Mouse (Mus musculus) monocyte, adult 2 months (primary cell): Measurements from ENCODE around the gene Wbp2.

Experiments
- DNase-seq, 2 experiments: peaks; one replicate each; pipeline ENCODE4 v3.0.0; 2022; ENCODE audit warnings: low spot score in 2 of 2, low read depth in 1 of 2

Gene Wbp2

GRCm38 (mm10) chr11:116064187-116064867 is 22.5 kb downstream of the Wbp2 start:
- no peak for DNase-seq

DNA sequence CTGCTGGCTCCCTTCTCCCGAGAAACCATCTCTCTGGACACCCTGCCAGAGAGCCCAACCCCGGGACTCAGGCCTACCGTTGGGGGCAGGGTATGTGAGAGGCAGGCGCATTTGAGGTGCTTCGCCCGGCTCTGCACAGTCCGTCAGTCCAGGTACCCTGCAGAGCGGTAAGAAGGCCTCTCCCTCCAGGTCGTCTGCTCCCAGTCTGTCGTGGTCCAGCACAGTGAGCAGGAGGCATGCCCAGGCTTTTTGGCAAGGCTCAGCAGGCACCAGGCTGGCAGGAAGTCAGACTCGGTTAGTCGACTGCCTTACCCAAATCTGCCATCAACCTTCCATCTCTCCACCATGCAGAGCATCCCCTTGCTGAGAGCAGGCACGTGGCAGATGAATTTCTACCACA is 23.2 kb downstream of the Wbp2 start:
- DNase-seq = no peak

DNA sequence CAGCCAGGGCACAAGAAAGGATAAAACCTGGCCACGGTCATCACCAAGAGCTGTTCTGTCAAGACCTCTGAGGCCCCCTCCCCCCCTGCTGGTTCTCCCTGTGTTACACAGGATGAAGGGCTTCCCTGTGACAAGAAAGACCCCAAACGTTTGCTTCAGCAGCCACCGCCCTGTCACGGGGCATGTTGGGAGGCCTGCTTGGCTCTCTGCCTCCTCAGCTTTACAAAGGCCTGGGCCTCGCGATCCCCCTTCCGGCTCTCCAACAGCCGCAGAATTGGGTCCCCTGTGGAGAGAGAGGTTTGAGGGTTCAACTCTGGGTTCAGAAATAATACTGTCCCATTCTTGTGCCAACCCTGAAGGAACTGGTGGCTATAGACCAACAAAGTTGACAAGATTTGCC is 24.3 kb downstream of the Wbp2 start:
- DNase-seq = no peak

DNA sequence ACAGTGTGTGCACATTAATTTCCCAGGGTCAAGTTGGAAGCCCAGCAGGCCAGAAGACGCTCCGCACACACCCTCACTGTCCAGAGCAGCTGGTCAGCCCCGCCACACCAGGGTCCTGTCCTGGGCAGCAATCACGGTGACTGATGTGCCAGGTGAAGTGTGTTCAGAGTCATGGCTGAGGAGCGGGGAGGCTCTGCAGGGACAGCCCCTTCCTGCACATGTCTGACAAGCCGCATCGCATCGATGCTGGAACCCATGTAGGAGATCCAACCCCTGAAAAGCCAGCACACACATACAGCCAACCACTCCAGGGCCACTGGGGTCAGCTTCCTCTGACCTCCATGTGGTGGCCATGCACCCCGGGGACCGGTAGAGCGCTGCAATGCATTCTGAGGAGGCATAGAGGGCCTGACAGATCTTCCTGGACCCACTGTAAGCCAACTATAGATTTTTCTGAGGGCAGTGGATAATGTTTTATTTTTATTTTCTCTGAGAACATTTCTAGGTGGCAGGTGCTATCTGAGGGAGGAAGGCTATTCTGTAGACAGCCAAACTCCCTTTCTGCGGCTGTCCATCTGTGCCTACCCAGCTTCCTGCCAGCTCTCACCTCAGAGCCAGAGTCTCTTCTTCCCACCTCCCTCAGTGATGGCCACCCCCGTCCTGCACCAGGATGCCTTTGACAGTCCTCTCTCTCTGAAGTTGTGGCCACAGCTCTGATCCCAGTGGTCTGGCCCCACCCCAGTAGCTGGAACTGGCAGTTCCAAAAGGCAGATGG is 25.0 kb downstream of the Wbp2 start:
- DNase-seq = no peak

GRCm38 (mm10) chr11:116060596-116060995 is 26.2 kb downstream of the Wbp2 start:
- no peak for DNase-seq

DNA sequence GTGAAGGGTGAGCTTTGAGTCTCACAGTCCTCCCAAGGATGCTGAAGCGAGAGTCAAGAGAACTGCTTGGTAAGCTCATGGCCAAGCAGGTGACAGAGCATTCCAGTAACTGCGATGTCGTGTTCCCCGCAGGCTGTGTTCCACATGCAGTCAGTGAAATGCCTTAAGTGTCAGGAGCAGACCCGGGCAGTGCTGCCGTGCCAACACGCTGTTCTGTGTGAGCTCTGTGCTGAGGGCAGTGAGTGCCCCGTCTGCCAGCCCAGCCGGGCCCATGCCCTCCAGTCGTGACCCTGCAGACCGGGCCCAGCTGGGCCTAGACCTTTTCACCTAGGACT is 27.1 kb downstream of the Wbp2 start:
- DNase-seq = no peak

DNA sequence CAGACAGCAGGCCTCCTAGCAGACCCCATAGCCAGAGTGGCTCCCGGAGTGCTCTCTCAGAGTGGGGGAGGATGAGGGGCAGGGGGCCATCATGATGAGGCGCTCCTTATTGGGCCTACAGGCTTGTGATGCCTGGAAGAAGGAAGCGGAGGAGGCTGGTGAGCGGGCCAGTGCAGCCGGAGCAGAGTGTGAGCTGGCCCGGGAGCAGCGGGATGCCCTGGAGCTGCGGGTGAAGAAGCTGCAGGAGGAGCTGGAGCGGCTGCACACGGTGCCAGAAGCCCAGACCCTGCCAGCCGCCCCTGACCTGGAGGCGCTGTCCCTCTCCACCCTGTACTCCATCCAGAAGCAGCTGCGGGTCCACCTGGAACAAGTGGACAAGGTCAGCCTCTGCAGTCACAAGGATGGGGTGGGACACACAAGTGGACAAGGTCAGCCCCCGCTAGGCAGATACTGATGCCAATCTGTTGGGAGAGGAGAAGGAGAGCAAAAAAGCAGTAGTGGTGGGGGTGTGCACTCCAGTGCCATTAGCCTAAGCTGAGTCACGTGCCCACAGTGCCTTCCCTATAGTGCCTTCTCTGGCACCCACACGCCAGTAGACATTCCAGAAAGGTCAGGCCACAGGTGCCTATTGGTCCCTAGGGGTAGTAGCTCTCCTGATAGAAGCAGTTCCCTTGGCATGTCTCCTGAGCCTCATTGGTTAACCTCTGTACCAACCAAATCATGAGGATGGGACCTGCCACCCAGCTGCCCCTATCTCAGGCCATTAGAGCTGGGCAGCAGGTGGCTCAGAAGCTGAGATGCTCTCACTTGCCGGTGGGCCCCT is 27.7 kb downstream of the Wbp2 start:
- DNase-seq = no peak

- DNase-seq = no peak
These were observed 28.7 kb downstream of the Wbp2 start for GRCm38 (mm10) chr11:116058022-116058614.

GRCm38 (mm10) chr11:116057237-116057881 is 29.4 kb downstream of the Wbp2 start:
- DNase-seq = no peak

DNA sequence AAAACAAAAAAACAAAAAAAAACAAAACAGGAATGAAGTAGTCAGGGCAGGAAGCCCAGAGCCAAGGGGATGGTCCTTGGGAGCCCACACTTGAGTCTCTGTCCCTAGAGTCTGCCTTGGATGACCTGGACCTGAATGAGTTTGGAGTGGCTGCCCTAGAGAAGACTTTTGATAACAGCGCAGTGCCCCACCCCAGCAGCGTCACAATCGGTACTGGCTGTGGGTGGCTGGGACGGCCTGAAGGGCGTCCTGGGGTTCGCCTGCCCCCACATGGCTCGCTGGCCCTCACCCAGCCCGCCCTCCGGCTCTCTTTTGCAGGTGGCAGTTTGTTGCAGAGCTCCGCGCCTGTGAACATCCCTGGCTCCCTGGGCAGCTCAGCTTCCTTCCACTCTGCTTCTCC is 30.9 kb downstream of the Wbp2 start:
- DNase-seq = no peak

GRCm38 (mm10) chr11:116053510-116054229 is 33.1 kb downstream of the Wbp2 start:
- no peak for DNase-seq

GRCm38 (mm10) chr11:116050196-116050595 is 36.6 kb downstream of the Wbp2 start:
- no peak for DNase-seq

GRCm38 (mm10) chr11:116049610-116050009 is 37.2 kb downstream of the Wbp2 start:
- no peak for DNase-seq

DNA sequence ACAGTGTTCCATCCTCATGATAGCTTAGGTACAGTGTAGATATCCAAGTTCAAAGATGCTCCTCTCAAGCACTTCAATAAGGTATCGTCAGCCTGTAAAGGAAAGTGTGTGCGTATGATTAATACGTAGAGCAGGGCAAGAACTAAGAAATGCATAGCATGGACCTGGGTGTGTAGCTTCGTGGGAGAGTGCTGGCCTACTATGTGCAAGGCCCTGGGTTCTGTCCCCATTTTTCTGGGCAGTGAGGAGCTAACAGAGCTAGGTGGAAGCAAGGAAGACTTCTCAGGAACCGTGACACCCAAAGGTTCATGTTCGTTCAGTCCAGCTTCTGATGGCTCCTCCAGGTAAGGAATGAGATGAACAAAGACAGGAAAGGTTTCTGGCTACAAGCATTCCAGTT is 41.6 kb downstream of the Wbp2 start:
- no peak for DNase-seq

- DNase-seq = no peak
These were observed 43.5 kb downstream of the Wbp2 start for GRCm38 (mm10) chr11:116043286-116043685.

GRCm38 (mm10) chr11:116042372-116043138 is 44.2 kb downstream of the Wbp2 start:
- DNase-seq = no peak

DNA sequence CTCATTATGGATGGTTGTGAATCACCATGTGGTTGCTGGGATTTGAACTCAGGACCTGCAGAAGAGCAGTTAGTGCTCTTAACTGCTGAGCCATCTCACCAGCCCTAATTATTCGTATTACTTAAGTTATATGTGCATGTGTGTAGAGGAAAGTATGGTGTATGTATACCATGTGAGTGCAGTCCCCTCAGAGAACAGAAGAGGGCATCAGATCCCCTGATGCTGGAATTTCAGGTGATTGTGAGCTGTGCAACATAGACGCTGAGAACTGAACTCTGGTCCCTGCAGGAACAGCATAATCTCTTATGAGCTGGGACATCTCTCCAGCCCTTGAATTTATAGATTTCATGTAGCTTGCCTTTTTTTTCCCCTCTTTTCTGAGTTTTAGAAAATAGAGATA is 45.0 kb downstream of the Wbp2 start:
- DNase-seq = no peak

DNA sequence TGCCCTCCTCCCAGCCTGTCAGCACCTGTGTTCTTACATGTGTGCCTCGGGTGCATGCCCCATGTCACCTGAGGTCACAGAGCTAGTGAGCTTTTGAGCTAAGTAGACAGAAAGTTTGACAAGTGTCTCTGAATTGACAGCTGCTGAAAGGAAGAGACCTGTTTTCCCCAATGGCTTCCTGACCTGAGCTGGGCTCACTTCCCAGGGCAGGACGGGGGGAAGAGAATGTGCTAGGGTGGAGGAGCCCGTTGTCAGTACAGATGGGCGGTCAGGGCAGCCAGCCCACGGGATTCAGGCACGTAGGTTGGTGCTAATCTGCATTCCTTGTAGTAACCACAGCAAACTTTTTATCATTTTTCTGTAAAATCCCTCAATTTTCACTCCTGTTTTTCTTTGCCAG is 46.2 kb downstream of the Wbp2 start:
- DNase-seq = no peak

DNA sequence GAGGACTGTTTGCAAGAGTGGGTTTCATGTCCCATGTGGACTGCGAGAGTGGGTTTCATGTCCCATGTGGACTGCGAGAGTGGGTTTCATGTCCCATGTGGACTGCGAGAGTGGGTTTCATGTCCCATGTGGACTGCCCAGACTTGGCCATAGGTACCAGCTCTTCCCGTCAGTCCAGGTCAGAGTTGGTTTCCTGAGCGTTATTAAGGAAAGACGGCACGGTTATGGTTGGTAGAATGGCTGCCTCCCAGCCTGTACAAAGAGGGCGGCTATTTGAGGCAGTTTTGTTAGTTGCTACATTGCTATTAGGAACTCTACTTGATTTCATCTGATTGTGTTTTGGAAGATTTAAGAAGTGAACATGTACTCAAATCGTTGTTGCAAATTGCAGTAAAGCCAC is 49.0 kb downstream of the Wbp2 start:
- no peak for DNase-seq

DNA sequence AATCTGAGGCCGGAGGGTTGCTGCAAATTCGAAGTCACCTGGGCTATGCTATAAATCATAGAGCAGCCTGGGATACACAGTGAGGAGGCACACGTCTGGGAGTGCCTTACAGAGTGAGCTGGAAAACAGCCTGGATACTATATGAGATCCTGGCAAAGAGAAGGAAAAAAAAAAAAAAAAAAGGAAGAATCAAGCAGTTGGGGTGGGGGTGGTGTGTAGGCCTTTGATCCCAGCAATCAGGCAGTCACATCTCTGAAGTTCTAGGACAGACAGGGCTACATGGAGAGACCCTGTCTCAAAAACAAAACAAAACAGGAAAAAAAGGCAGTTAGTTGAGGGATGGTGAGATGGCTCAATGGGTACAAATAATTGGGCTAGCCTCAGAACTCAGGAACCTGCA is 50.1 kb downstream of the Wbp2 start:
- DNase-seq = no peak
